Mouse (Mus musculus): Measurements from ENCODE around the gene A4gnt. TPM values are rescaled to one million over a fixed set of nuclear protein-coding genes. Genes with fewer than 3 reads are reported as not detected.
"Not testable (repeated sequence)": the region's sequence is repeated elsewhere in the genome, so short reads cannot be mapped to it uniquely, and the experiment has no call there.

A4gnt gene
- total RNA-seq (2021): not detected
- long read RNA-seq, experiment 1: 0 reads
- long read RNA-seq, experiment 2: 0 reads

DNA sequence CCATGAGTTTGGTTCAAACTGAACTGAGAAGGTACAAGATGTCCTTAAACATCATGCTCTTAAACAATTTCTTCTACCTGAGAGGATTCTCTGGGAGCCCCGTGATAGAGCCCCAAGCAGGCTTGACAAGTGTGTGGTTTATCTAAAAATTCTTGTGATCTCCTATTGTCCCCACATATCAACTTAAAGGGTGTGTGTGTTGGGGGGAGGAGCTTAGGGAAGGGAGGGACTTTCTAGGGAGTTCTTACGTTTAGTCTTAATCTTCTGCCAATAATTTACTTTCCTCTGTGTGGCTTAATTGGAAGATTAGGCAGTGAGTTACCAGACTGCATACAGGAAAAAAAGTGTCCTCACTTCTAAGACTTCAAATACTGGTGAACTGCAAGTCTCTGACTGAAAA is at the start of gene A4gnt:
TSS of gene A4gnt (plus strand) at position 301 of the 400 bp plus-strand sequence.
- DNase-seq: no peak

GRCm38 (mm10) chr9:99563714-99564113 is 48.6 kb upstream of the A4gnt start:
- DNase-seq: peak; percentile 86

- DNase-seq: no peak
Observed at GRCm38 (mm10) chr9:99568023-99568346, 44.3 kb upstream of the A4gnt start.

- DNase-seq: peak; percentile 95
Observed at GRCm38 (mm10) chr9:99568347-99569070, 43.8 kb upstream of the A4gnt start, which contains the start of gene Armc8. TSS of gene Armc8 (minus strand) at chr9:99568899.

DNA sequence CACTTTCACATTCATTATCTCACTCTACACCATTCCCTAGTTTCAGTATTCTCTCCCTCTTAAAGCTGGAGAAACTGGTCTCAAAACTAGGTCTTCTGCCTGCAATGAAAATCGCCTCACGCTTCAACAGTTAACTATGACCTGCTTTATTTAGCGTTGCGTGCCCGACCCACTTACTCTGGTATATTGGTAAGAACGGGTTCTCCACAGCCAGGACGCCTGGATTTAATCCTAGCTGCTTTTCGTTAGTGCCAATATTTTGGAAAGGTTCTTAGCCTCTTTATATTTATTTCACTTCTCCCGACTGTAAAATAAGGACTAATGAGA is 43.3 kb upstream of the A4gnt start:
- DNase-seq: no peak

- DNase-seq: peak; percentile 95
Observed at GRCm38 (mm10) chr9:99575677-99576480, 36.4 kb upstream of the A4gnt start, which contains the start of gene Dbr1. TSS of gene Dbr1 (plus strand) at chr9:99575799.

DNA sequence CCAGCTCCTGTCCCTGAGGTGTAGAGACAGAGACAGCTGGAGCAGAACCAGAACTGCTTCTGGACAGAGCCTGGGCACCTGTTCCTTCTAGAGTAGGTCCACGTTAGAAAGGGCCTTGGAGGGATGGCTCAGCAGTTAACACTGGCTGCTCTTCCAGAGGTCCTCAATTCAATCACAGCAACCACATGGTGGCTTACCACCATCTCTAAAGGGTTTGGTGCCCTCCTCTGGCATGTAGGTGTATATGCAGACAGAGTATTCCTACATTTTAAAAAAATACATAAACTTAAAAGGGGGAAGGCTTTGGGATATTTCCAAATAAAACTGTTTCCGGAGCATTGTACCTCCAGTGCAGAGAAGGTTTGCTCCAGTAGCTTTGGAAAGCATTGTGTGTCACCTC is 31.6 kb upstream of the A4gnt start:
- peak; percentile 53 for DNase-seq

DNA sequence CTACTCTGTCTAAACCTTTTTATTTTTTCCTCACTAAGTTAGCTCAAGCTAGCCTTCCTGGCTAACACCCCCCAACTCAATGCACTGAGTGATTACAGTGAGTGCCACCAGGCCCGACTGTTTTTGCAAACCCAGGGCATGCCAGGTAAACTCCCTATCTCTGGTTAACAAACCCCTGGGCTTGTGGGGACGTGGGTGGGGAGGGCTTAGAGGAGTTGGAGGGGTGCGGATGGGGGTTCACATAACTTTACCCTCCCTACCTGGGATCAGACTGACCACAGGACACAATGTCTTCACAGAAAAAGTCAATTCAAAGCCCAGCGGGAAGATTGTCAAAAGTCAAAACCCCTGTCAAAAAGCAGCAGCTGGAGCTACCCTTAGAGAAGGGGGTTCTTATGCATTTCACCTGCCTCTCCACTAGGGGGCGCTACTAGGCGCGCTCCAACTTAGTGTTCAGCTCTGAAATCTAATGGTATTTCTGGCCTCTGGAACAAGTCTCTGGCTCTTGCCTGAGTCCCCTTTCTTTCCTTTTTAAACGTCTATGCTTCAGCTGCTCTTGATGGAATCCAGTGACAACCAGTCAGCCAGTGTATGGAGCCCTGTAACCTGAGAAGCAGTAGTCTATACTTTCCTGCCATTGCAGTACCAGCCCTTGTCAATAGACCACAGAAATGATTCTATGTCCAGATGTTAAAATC is 24.6 kb upstream of the A4gnt start:
- peak; percentile 84 for DNase-seq

- no peak for DNase-seq
Observed at GRCm38 (mm10) chr9:99591144-99591543, 21.2 kb upstream of the A4gnt start.

- DNase-seq: not testable (repeated sequence)
Observed at GRCm38 (mm10) chr9:99599127-99599526, 13.2 kb upstream of the A4gnt start.

DNA sequence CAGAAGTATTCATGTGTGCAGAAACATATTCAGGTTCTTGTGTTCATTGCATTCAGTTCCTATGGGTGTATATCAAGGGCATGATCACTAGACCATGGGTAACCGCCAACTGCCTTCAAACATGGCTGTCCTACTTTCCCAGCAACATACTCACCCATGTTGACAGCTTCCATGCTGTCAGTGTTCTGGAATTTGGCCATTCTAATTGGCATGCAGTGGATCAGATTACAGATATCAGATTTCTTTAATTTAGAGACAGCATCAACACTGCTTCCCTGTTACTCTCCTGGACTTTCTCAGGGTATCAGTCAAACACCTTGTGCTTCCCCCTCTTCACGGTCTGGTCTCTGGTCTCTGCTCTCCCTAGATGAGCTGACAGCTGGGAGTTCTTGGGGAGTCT is 8.7 kb upstream of the A4gnt start:
- no peak for DNase-seq

DNA sequence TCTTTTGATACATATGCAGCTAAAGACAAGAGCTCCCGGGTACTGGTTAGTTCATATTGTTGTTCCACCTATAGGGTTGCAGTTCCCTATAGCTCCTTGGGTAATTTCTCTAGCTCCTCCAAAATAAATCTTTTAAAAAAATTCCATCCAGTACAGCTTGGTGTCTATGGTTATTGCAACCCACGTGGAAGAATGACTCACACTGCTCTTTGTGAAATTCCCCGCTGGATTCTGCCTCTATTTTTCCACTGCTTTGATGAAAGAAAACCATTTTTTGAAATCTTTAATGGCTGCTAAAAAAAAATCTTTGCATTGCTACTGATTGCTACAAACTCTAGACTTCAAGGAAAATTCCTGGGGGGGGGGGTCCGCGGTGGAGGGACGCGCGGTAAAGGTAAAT is 7.4 kb downstream of the A4gnt start:
- no peak for DNase-seq

DNA sequence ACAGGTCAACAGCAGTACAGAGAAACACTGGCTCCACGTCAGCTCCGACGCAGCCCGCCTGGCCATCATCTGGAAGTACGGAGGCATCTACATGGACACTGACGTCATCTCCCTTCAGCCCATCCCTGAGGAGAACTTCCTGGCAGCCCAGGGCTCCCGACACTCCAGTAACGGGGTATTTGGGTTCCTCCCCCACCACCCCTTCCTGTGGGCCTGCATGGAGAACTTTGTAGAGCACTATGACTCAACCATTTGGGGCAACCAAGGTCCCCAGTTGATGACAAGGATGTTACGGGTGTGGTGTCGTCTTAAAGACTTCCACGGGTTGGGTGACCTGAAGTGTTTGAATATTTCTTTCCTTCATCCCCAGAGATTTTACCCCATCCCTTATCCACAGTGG is 7.9 kb downstream of the A4gnt start:
- no peak for DNase-seq

GRCm38 (mm10) chr9:99622034-99622433 is 9.7 kb downstream of the A4gnt start:
- no peak for DNase-seq

DNA sequence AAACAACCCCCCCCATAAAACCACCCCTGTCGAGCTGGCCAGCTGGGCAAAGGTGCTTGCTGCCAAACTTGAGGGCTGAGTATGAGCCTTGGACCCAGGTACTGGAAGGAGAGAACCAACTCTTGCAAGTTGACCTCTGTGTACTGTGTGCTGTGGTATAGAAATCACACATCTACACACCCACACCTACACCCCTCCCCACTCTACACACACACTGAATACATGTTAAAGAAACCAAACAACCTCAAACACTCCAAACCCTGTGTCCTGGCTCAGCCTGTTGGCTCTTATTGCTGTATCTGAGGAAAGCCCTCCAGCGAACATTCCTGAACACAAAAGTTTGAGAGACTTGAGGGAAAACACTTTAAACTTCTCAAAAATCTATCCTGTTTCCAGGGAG is 10.7 kb downstream of the A4gnt start:
- no peak for DNase-seq

GRCm38 (mm10) chr9:99624117-99624516 is 11.8 kb downstream of the A4gnt start:
- DNase-seq: peak; percentile 33

GRCm38 (mm10) chr9:99628581-99628980 is 16.3 kb downstream of the A4gnt start:
- no peak for DNase-seq

- peak; percentile 79 for DNase-seq
Observed at GRCm38 (mm10) chr9:99629281-99630011, 17.1 kb downstream of the A4gnt start, which contains the start of gene Dzip1l. TSS of gene Dzip1l (plus strand) at chr9:99629496.

DNA sequence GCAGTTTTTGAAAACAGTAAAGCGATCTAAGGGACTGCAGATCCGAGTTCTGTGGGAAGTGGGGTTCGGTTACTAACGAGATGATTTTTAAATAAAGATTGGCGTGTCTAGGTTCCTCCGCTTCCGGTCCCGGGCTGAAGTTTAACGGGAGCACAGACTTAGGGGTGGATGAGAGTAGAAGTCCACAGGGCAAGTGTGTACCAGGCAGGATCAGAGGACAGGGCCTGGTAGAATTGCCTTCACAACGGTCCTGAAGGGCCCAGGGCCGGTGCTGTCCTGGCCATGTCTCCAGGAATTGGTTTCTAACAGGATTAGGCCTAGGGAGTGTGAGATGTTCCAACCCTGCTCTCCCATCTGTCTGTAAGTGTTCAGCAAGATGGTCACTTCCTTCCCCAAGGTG is 17.8 kb downstream of the A4gnt start:
- peak; percentile 33 for DNase-seq

GRCm38 (mm10) chr9:99630528-99631125 is 18.3 kb downstream of the A4gnt start:
- DNase-seq: no peak

- no peak for DNase-seq
Observed at GRCm38 (mm10) chr9:99631781-99632180, 19.5 kb downstream of the A4gnt start.

DNA sequence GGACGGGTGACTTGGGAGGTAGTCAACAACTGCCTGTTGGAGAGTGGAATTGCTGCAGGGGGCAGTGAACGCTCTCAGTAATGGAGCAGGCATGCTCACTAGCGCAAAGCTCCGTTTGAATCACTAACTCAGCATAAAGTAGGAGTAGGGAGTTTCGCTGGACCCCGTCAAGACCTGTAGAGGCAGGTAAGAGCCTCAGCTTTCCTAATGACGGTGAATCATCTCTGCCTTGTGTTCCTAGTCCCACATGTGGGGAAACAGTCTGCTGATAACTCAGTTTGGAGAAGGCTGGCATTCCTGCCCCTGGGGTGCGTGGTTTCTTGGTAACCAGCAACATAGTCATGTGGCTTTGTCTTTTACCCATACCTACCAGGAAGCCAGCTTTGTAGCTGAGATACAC is 20.0 kb downstream of the A4gnt start:
- no peak for DNase-seq

All from adrenal gland, postnatal 10 days (tissue).